Mouse (Mus musculus) embryonic facial prominence, embryonic 14.5 days (tissue): ENCODE results near the gene Extl2. TPM values are rescaled to one million over a fixed set of nuclear protein-coding genes. Genes with fewer than 3 reads are reported as not detected.
A peak's percentile ranks its signal among the peaks of the same experiment; 100 is the strongest.

ENCODE experiments used
- ATAC-seq: fragments of 200-750 bp; cut with Nextera tagmentation; 2 replicates; pipeline ENCODE4 v1.8.0; 2017; ENCODE audit warnings: low read depth, moderate number of reproducible peaks, moderate TSS enrichment
- DNase-seq: peaks from one replicate; pipeline ENCODE4 v3.0.0-alpha.2; 2015; ENCODE audit warnings: low spot score
- H3K27ac ChIP-seq: fragments of 300-500 bp; sonication (generic); replicated peaks from 2 replicates; pipeline ENCODE4 v1.5.1; 2014; ENCODE audit warnings: low read depth, mild to moderate bottlenecking, low read length, moderate library complexity
- H3K27me3 ChIP-seq: fragments of 300-500 bp; sonication (generic); replicated peaks from 2 replicates; pipeline ENCODE4 v1.6.1; 2014; ENCODE audit warnings: low read length; ENCODE audit not compliant: control insufficient read depth, insufficient read depth
- H3K36me3 ChIP-seq: fragments of 300-500 bp; sonication (generic); 2 replicates; pipeline ENCODE4 v1.6.1; 2014; ENCODE audit warnings: low read length, mixed read lengths; ENCODE audit not compliant: control insufficient read depth, insufficient read depth
- H3K4me1 ChIP-seq: fragments of 300-500 bp; sonication (generic); 2 replicates; pipeline ENCODE4 v1.6.1; 2014; ENCODE audit warnings: antibody characterized with exemption, low read length; ENCODE audit not compliant: control insufficient read depth, insufficient read depth
- H3K4me2 ChIP-seq: fragments of 300-500 bp; sonication (generic); 2 replicates; pipeline ENCODE4 v1.6.1; 2014; ENCODE audit warnings: low read depth, mild to moderate bottlenecking, low read length, moderate library complexity, mixed read lengths
- H3K4me3 ChIP-seq: fragments of 300-500 bp; sonication (generic); 2 replicates; pipeline ENCODE4 v1.5.1; 2014; ENCODE audit warnings: low read depth, mild to moderate bottlenecking, low read length
- H3K9ac ChIP-seq: fragments of 300-500 bp; sonication (generic); 2 replicates; pipeline ENCODE4 v1.6.1; 2014; ENCODE audit warnings: low read depth, mild to moderate bottlenecking, low read length, moderate library complexity, mixed read lengths
- H3K9me3 ChIP-seq: fragments of 300-500 bp; sonication (generic); 2 replicates; pipeline ENCODE4 v1.6.1; 2016; ENCODE audit warnings: low read length; ENCODE audit not compliant: control insufficient read depth
- WGBS: fragments of 180-500 bp; shearing (Covaris S2); extraction: QIAGEN DNeasy Blood & Tissue Kit; methylation state at CpG from one replicate; pipeline ENCODE4 v1.1.7; 2014; 5-methylcytosine and 5-hydroxymethylcytosine counted together
- polyA plus RNA-seq: library from polyadenylated mRNA; unstranded; fragments of >200 nt; fragmentation: Nextera tagmentation; extraction: Ambion mirVana; gene quantifications from 2 replicates; pipeline ENCODE4 v1.2.1, GENCODE M21; 2014

Extl2 gene
- polyA plus RNA-seq, 1 experiment from 2014 or later: 23.8 TPM

- Histone ChIP-seq H3K4me2 (no peak overlapping the region), H3K36me3 (no peaks in the 10 kb centered on the region), H3K27me3 (no peaks in the 10 kb centered on the region; the same call in 1 of the 2 replicates), H3K4me3 (no peak overlapping the region), H3K9ac (no peak overlapping the region), H3K9me3 (no peaks in the 10 kb centered on the region), H3K27ac (no peak overlapping the region), H3K4me1 (no peaks in the 10 kb centered on the region)
- DNase-seq: peak; percentile 74
- ATAC-seq: no peak
- 55% methylated on average over 3 of the region's 3 CpGs for WGBS
Measured at GRCm38 (mm10) chr3:116033871-116034222, 26.6 kb downstream of the Extl2 start.

- Histone ChIP-seq H3K27me3 (no peaks in the 10 kb centered on the region), H3K4me3 (no peak overlapping the region), H3K4me2 (no peak overlapping the region), H3K4me1 (no peaks in the 10 kb centered on the region), H3K36me3 (no peaks in the 10 kb centered on the region), H3K9me3 (no peaks in the 10 kb centered on the region), H3K9ac (no peak overlapping the region), H3K27ac (no peak overlapping the region)
- ATAC-seq: no peak
- DNase-seq: peak; percentile 15
- WGBS: 72% methylated on average over 3 of the region's 3 CpGs
Measured at GRCm38 (mm10) chr3:116040776-116041175, 33.5 kb downstream of the Extl2 start.

GRCm38 (mm10) chr3:116046000-116046399 lies 38.7 kb downstream of the Extl2 start:
- H3K36me3 ChIP-seq: no peaks in the 10 kb centered on the region
- ATAC-seq (no peak), DNase-seq (no peak)
- H3K27ac ChIP-seq: no peak overlapping the region
- no peak overlapping the region for H3K4me2 ChIP-seq
- no peaks in the 10 kb centered on the region for H3K4me1 ChIP-seq
- no peaks in the 10 kb centered on the region for H3K9me3 ChIP-seq
- 73% methylated on average over 2 of the region's 2 CpGs for WGBS
- H3K27me3 ChIP-seq: no peaks in the 10 kb centered on the region
- no peak overlapping the region for H3K4me3 ChIP-seq
- no peak overlapping the region for H3K9ac ChIP-seq

GRCm38 (mm10) chr3:116047034-116047433 lies 39.8 kb downstream of the Extl2 start:
- WGBS: 45% methylated on average over 5 of the region's 5 CpGs
- Histone ChIP-seq H3K4me2 (no peak overlapping the region), H3K27ac (no peak overlapping the region), H3K36me3 (no peaks in the 10 kb centered on the region), H3K4me3 (no peak overlapping the region), H3K4me1 (no peaks in the 10 kb centered on the region), H3K9ac (no peak overlapping the region), H3K27me3 (no peaks in the 10 kb centered on the region), H3K9me3 (no peaks in the 10 kb centered on the region)
- DNase-seq: peak; percentile 32
- no peak for ATAC-seq

- H3K4me1 ChIP-seq: no peaks in the 10 kb centered on the region
- 73% methylated on average over 6 of the region's 6 CpGs for WGBS
- no peak for DNase-seq
Measured at GRCm38 (mm10) chr3:116057078-116057477, 49.8 kb downstream of the Extl2 start.

GRCm38 (mm10) chr3:116060320-116060719 lies 53.1 kb downstream of the Extl2 start:
- DNase-seq: no peak

More at GRCm38 (mm10) chr3:116057078-116057477, 49.8 kb downstream of the Extl2 start:
- no peak for ATAC-seq
- no peak overlapping the region for H3K4me3 ChIP-seq
- no peak overlapping the region for H3K27ac ChIP-seq
- no peak overlapping the region for H3K9ac ChIP-seq
- no peaks in the 10 kb centered on the region for H3K9me3 ChIP-seq
- H3K4me2 ChIP-seq: no peak overlapping the region
- no peaks in the 10 kb centered on the region for H3K36me3 ChIP-seq
- no peaks in the 10 kb centered on the region for H3K27me3 ChIP-seq

GRCm38 (mm10) chr3:116062141-116062540 lies 54.9 kb downstream of the Extl2 start:
- Histone ChIP-seq H3K9ac (no peak overlapping the region), H3K4me1 (no peaks in the 10 kb centered on the region), H3K27me3 (no peaks in the 10 kb centered on the region), H3K4me2 (no peak overlapping the region), H3K4me3 (no peak overlapping the region), H3K27ac (no peak overlapping the region), H3K9me3 (no peaks in the 10 kb centered on the region), H3K36me3 (no peaks in the 10 kb centered on the region)
- 88% methylated on average over 2 of the region's 2 CpGs for WGBS
- DNase-seq (no peak), ATAC-seq (no peak)

More at GRCm38 (mm10) chr3:116060320-116060719, 53.1 kb downstream of the Extl2 start:
- no peak overlapping the region for H3K4me2 ChIP-seq
- no peak for ATAC-seq
- no peaks in the 10 kb centered on the region for H3K4me1 ChIP-seq
- H3K9me3 ChIP-seq: no peaks in the 10 kb centered on the region
- no peak overlapping the region for H3K27ac ChIP-seq
- H3K9ac ChIP-seq: no peak overlapping the region
- no peak overlapping the region for H3K4me3 ChIP-seq
- H3K36me3 ChIP-seq: no peaks in the 10 kb centered on the region
- H3K27me3 ChIP-seq: no peaks in the 10 kb centered on the region
- 76% methylated on average over 5 of the region's 5 CpGs for WGBS

- H3K27ac ChIP-seq: no peak overlapping the region
- no peaks in the 10 kb centered on the region for H3K4me1 ChIP-seq
- no peak overlapping the region for H3K4me2 ChIP-seq
- H3K27me3 ChIP-seq: no peaks in the 10 kb centered on the region
- H3K9ac ChIP-seq: no peak overlapping the region
- no peak for DNase-seq
- H3K36me3 ChIP-seq: no peaks in the 10 kb centered on the region
- no peak for ATAC-seq
- no peak overlapping the region for H3K4me3 ChIP-seq
- H3K9me3 ChIP-seq: no peaks in the 10 kb centered on the region
- 70% methylated on average over 2 of the region's 2 CpGs for WGBS
Measured at GRCm38 (mm10) chr3:116072584-116072983, 65.3 kb downstream of the Extl2 start.

- H3K9ac ChIP-seq: no peak overlapping the region
- no peak overlapping the region for H3K4me3 ChIP-seq
- 85% methylated on average over 2 of the region's 2 CpGs for WGBS
- no peaks in the 10 kb centered on the region for H3K36me3 ChIP-seq
- no peaks in the 10 kb centered on the region for H3K27me3 ChIP-seq
- ATAC-seq (no peak), DNase-seq (no peak)
- H3K4me1 ChIP-seq: no peaks in the 10 kb centered on the region
- no peaks in the 10 kb centered on the region for H3K9me3 ChIP-seq
- H3K27ac ChIP-seq: no peak overlapping the region
- no peak overlapping the region for H3K4me2 ChIP-seq
Measured at GRCm38 (mm10) chr3:116076739-116077138, 69.5 kb downstream of the Extl2 start.
